Mouse (Mus musculus) ES-E14 (cell line): ENCODE results near the gene Hba-a1. TPM values are rescaled to one million over a fixed set of nuclear protein-coding genes. Genes with fewer than 3 reads are reported as not detected.
"Not testable (repeated sequence)": the region's sequence is repeated elsewhere in the genome, so short reads cannot be mapped to it uniquely, and the experiment has no call there.

Source experiments
- DNase-seq: peaks from one replicate; pipeline ENCODE4 v3.0.0-alpha.2; 2013; ENCODE audit warnings: low read depth, low spot score
- H3K27ac ChIP-seq: 2 replicates; pipeline ENCODE4 v1.5.1; 2012; ENCODE audit warnings: low read depth, mild to moderate bottlenecking, low read length, moderate library complexity, mixed read lengths; ENCODE audit not compliant: poor library complexity, insufficient read depth, severe bottlenecking
- H3K36me3 ChIP-seq: 2 replicates; pipeline ENCODE4 v1.6.1; 2012; ENCODE audit warnings: mild to moderate bottlenecking, low read length, moderate library complexity, mixed read lengths; ENCODE audit not compliant: control insufficient read depth, poor library complexity, insufficient read depth, severe bottlenecking
- H3K4me1 ChIP-seq, 2 experiments: fragments of 150-350 bp in 1 of 2; sonication (generic) in 1 of 2; 2 replicates each; pipeline ENCODE4 v1.6.1; 2012; ENCODE audit warnings: low read length in 2 of 2, mild to moderate bottlenecking in 1 of 2, mixed read lengths in 1 of 2; ENCODE audit not compliant: control insufficient read depth in 2 of 2, insufficient read depth in 2 of 2, poor library complexity in 1 of 2
- H3K4me3 ChIP-seq, 2 experiments: fragments of 150-350 bp in 1 of 2; sonication (generic) in 1 of 2; 2 replicates each; pipeline ENCODE4 v1.5.1; 2012; ENCODE audit warnings: low read length in 2 of 2, low read depth in 1 of 2, mild to moderate bottlenecking in 1 of 2, mixed read lengths in 1 of 2; ENCODE audit not compliant: insufficient read depth in 1 of 2, poor library complexity in 1 of 2, severe bottlenecking in 1 of 2
- H3K9ac ChIP-seq: 2 replicates; pipeline ENCODE4 v1.6.1; 2012; ENCODE audit warnings: low read depth, mild to moderate bottlenecking, low read length, mixed read lengths; ENCODE audit not compliant: poor library complexity, insufficient read depth, severe bottlenecking
- H3K9me3 ChIP-seq: fragments of 150-350 bp; sonication (generic); 2 replicates; pipeline ENCODE4 v1.6.1; 2012; ENCODE audit warnings: low read depth, mild to moderate bottlenecking, low read length; ENCODE audit not compliant: control insufficient read depth, insufficient read depth
- CHD2 ChIP-seq: IDR thresholded peaks from 2 replicates; pipeline ENCODE4 v1.6.1; 2014; ENCODE audit warnings: mild to moderate bottlenecking, low read depth, low read length, inconsistent platforms
- HCFC1 ChIP-seq: IDR thresholded peaks from 2 replicates; pipeline ENCODE4 v1.6.1; 2012; ENCODE audit warnings: low read length, inconsistent platforms, borderline replicate concordance; ENCODE audit not compliant: insufficient read depth
- MAFK ChIP-seq: IDR thresholded peaks from 2 replicates; pipeline ENCODE4 v1.6.1; 2014; ENCODE audit warnings: mild to moderate bottlenecking, low read depth, low read length, inconsistent platforms; ENCODE audit not compliant: insufficient read depth
- ZC3H11A ChIP-seq: IDR thresholded peaks from 2 replicates; pipeline ENCODE4 v1.6.1; 2012; ENCODE audit warnings: low read depth, mild to moderate bottlenecking, inconsistent platforms, low read length, borderline replicate concordance
- ZNF384 ChIP-seq: IDR thresholded peaks from 2 replicates; pipeline ENCODE4 v1.6.1; 2012; ENCODE audit warnings: low read depth, low read length, inconsistent platforms
- in situ Hi-C, 2 experiments: fragments of 600-800 bp; cut with MboI; formaldehyde crosslinking; loops; one replicate each; pipeline ENCODE4 v1.15.1; 2025; ENCODE audit warnings: low sequenced_read_pairs in 2 of 2, inconsistent platforms in 1 of 2; ENCODE audit not compliant: unreplicated experiment in 2 of 2
- total RNA-seq: library from RNA; depleted of rRNA; stranded (reverse); fragments of 300-350 nt; gene quantifications from 2 replicates; pipeline ENCODE4 v1.2.3, GENCODE M21; 2012

The Hba-a1 gene
- total RNA-seq, 1 experiment: not detected

- TF ChIP-seq MAFK (no peak), HCFC1 (no peak), ZNF384 (no peak), ZC3H11A (no peak), CHD2 (no peak)
- no peak for DNase-seq
- no peak overlapping the region for H3K4me3 ChIP-seq
- in situ Hi-C loops: no loop called here
- no peaks in the 10 kb centered on the region for H3K9me3 ChIP-seq
- no peak overlapping the region for H3K9ac ChIP-seq
- H3K27ac ChIP-seq: no peak overlapping the region
- H3K4me1 ChIP-seq: no peaks in the 10 kb centered on the region; a peak in 1 of 4 replicates
- no peaks in the 10 kb centered on the region for H3K36me3 ChIP-seq
Measured at GRCm38 (mm10) chr11:32281416-32282144, 1.7 kb upstream of the Hba-a1 start.

DNA sequence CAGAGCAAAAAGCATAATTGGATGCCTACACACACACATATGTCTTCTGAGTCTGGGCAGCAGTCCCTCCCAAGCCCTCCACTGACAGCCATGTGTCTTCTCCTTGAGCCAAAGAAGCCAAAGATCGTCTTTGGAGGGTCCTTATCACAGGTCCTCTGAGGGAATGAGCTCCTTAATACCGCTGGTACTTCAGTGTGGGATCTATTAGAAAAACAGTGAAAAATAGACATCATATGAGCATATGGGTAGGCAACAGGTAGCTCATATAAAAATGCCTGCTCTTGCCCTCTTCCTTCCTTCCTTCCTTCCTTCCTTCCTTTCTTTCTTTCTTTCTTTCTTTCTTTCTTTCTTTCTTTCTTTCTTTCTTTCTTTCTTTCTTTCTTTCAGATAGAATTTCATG lies 1.3 kb downstream of the Hba-a1 start:
- H3K4me1 ChIP-seq, H3K9me3 ChIP-seq, H3K4me3 ChIP-seq, H3K27ac ChIP-seq, H3K36me3 ChIP-seq, DNase-seq, H3K9ac ChIP-seq, in situ Hi-C loops: not testable (repeated sequence)

DNA sequence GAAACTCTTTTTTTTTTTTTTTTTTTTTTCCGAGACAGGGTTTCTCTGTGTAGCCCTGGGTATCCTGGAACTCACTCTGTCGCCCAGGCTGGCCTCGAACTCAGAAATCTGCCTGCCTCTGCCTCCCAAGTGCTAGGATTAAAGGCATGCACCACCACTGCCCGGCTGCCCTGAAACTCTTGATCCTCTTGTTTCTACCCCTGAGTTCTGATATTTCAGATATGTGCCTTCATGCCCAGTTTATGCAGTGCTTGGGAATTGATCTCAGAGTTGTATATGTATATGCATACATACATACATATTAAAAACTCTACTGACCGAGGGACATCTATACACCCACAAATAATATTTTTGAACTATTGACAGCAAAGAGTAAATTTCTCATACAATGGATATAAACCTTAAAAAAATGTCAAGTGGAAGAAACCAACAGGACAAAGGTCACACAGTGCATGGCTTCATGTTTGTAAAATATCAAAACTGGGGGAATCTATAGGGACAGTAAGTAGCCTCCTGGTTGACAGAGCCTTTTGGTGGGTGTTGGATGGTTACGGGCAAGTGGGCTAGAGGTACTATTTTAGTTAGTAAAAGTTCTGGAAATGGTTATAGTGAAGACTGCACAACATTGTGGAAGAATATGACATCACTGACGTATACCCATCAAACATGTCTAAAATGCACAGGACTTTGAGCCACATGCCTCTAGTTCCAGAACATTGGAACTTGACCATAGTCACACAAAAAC lies 1.9 kb downstream of the Hba-a1 start:
- in situ Hi-C loops: no loop called here
- no peak for DNase-seq

GRCm38 (mm10) chr11:32285887-32286286 lies 2.6 kb downstream of the Hba-a1 start:
- H3K27ac ChIP-seq, H3K9ac ChIP-seq, in situ Hi-C loops, H3K4me3 ChIP-seq, H3K4me1 ChIP-seq, DNase-seq, H3K9me3 ChIP-seq, H3K36me3 ChIP-seq: not testable (repeated sequence)

More for the DNA sequence above, 1.9 kb downstream of the Hba-a1 start:
- no peak overlapping the region for H3K27ac ChIP-seq
- H3K4me1 ChIP-seq: no peaks in the 10 kb centered on the region
- no peak overlapping the region for H3K9ac ChIP-seq
- TF ChIP-seq HCFC1: no peak
- no peak for TF ChIP-seq MAFK
- no peak for TF ChIP-seq ZC3H11A
- no peak for TF ChIP-seq CHD2
- TF ChIP-seq ZNF384: no peak
- H3K4me3 ChIP-seq: no peak overlapping the region
- no peaks in the 10 kb centered on the region for H3K36me3 ChIP-seq
- H3K9me3 ChIP-seq: no peaks in the 10 kb centered on the region

GRCm38 (mm10) chr11:32286695-32287492 lies 3.6 kb downstream of the Hba-a1 start, which contains the start of gene Hbq1b:
Hbq1b (plus strand) TSS chr11:32286965.
- Histone ChIP-seq H3K4me3 (peak within 1 kb of the TSS; percentile 55 to 67; a peak in 3 of 4 replicates), H3K9ac (peak within 1 kb of the TSS; percentile 64; the same call in 1 of the 2 replicates)
- H3K9me3 ChIP-seq, DNase-seq, H3K36me3 ChIP-seq, in situ Hi-C loops, H3K4me1 ChIP-seq, H3K27ac ChIP-seq: not testable (repeated sequence)
